Mouse (Mus musculus): ENCODE results near the gene Krt90. TPM values are rescaled to one million over a fixed set of nuclear protein-coding genes. Genes with fewer than 3 reads are reported as not detected.

Gene Krt90
- polyA plus RNA-seq (2016; fragmentation: Nextera tagmentation; extraction: Ambion mirVana), result not detected in 2 replicates

DNA sequence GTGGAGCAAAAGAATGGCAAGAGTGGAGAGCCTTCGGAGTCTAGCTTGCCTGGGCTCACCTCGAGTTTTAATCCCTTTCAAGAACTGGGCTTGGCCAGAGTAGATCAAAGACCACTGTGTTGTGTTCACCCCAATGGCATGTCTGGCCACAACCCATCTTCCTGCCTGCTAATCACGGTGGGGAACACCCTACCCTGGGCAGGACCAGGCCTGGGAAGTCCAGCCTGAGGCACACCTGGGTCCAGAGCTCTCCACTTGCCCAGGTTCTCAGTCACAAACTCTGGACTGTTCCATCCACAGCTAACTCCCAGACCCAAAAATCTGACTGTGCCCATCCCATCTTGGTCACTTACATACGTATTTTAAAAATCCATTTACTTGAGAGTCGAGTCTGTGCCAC, at the start of gene Krt90:
TSS of gene Krt90 (minus strand) at position 101 of the 400 bp plus-strand sequence.
- WGBS (ENCODE audit: insufficient replicate concordance), result 50% methylated on average over 5 of the region's 5 CpGs
- Histone ChIP-seq H3K27ac (no peak within 1 kb of the TSS), H3K9ac (no peak within 1 kb of the TSS), H3K4me1 (no peaks in the 10 kb centered on the region), H3K4me2 (no peak within 1 kb of the TSS), H3K4me3 (no peak within 1 kb of the TSS), H3K36me3 (no peaks in the 10 kb centered on the region), H3K9me3 (replicated peaks) (no peaks in the 10 kb centered on the region), H3K27me3 (replicated peaks) (peaks cover 12% of the 10 kb centered on the region; the same call in 1 of the 2 replicates)
- ATAC-seq, result no peak

DNA sequence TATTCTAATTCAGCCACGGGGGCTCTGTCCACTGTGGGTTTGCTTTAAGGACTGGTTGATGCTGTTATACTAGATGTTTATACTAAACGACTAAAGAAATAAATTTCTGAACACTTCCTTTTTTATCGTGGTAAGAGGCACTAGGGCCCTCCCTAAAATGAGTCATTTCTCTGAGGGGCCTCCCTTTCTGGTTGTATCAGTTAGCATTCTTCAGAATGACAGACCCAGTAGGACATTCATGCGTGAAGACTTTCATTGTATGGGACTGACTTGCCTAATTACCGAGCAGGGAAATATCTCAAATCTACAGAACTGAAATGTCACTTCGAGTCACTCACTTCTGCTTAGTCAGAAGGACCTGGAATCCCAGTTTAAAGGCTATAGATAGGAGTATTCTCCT, 36.4 kb upstream of the Krt90 start:
- H3K36me3 ChIP-seq, result no peaks in the 10 kb centered on the region
- no peak for ATAC-seq
- H3K4me1 ChIP-seq, result no peaks in the 10 kb centered on the region
- no peak overlapping the region for H3K4me3 ChIP-seq
- H3K9me3 ChIP-seq (replicated peaks), result no peaks in the 10 kb centered on the region
- H3K27ac ChIP-seq, result no peak overlapping the region
- no peak overlapping the region for H3K4me2 ChIP-seq
- H3K9ac ChIP-seq, result no peak overlapping the region
- no peaks in the 10 kb centered on the region for H3K27me3 ChIP-seq (replicated peaks)
- WGBS (ENCODE audit: insufficient replicate concordance), result 49% methylated on average over 6 of the region's 6 CpGs

DNA sequence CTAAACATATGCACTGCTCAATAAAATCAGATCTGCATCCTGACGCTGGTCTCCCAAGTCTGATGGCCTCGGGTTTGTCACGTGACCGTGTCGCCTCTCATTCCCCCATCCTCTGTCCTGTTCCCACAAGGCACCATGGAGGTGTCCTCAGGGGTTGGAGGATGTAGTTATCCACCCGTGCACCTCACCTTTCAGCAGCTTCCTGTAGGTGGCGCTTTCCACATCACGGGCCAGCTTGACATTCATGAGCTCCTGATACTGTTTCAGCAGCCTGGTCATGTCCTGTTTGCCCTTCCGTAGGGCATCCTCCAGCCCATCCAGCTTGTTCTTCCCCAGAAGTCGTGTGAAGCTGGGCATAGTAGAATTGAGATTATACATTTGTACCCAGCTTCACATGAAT, 25.5 kb upstream of the Krt90 start:
- no peaks in the 10 kb centered on the region for H3K9me3 ChIP-seq (replicated peaks)
- no peaks in the 10 kb centered on the region for H3K36me3 ChIP-seq
- H3K4me2 ChIP-seq, result no peak overlapping the region
- no peak overlapping the region for H3K9ac ChIP-seq
- ATAC-seq, result no peak
- no peak overlapping the region for H3K27ac ChIP-seq
- no peak overlapping the region for H3K4me3 ChIP-seq
- no peaks in the 10 kb centered on the region for H3K4me1 ChIP-seq
- no peaks in the 10 kb centered on the region for H3K27me3 ChIP-seq (replicated peaks)
- 66% methylated on average over 10 of the region's 10 CpGs for WGBS (ENCODE audit: insufficient replicate concordance)

- Histone ChIP-seq H3K36me3 (no peaks in the 10 kb centered on the region), H3K27ac (no peak overlapping the region), H3K27me3 (replicated peaks) (no peaks in the 10 kb centered on the region), H3K9ac (no peak overlapping the region), H3K4me2 (no peak overlapping the region), H3K4me3 (no peak overlapping the region), H3K9me3 (replicated peaks) (no peaks in the 10 kb centered on the region), H3K4me1 (no peaks in the 10 kb centered on the region)
- ATAC-seq, result no peak
- WGBS (ENCODE audit: insufficient replicate concordance), result 28% methylated on average over 2 of the region's 2 CpGs
Measured at GRCm38 (mm10) chr15:101584456-101584855, 21.7 kb upstream of the Krt90 start.

- H3K4me3 ChIP-seq, result no peak overlapping the region
- WGBS (ENCODE audit: insufficient replicate concordance), result 55% methylated on average over 8 of the region's 8 CpGs
- H3K9me3 ChIP-seq (replicated peaks), result no peaks in the 10 kb centered on the region
- no peak overlapping the region for H3K9ac ChIP-seq
- H3K36me3 ChIP-seq, result no peaks in the 10 kb centered on the region
- ATAC-seq, result no peak
- no peaks in the 10 kb centered on the region for H3K4me1 ChIP-seq
- no peak overlapping the region for H3K27ac ChIP-seq
- no peak overlapping the region for H3K4me2 ChIP-seq
- H3K27me3 ChIP-seq (replicated peaks), result no peaks in the 10 kb centered on the region
Measured at GRCm38 (mm10) chr15:101583211-101583965, 20.6 kb upstream of the Krt90 start.

DNA sequence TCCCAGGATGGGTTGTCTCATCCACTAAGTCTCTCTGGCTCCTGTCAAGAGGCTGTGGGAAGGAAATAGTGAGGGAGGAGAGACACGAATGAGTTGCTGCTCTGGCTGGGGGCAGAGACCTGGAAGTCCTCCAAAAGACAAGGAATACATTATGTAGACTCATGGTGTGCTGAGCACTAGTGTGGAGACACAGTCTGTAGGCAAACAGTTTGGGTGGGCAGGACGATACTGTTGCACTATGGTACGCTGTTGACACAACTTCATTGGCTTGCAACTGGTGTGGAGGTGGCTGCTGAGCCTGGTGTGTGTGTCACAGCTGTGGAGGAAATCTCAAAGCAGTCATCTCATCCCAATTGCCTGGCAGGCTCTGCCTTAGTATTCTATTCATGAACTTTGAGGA, 19.0 kb upstream of the Krt90 start:
- Histone ChIP-seq H3K36me3 (no peaks in the 10 kb centered on the region), H3K27me3 (replicated peaks) (no peaks in the 10 kb centered on the region), H3K4me2 (no peak overlapping the region), H3K27ac (no peak overlapping the region), H3K4me1 (no peaks in the 10 kb centered on the region), H3K4me3 (no peak overlapping the region), H3K9me3 (replicated peaks) (no peaks in the 10 kb centered on the region), H3K9ac (no peak overlapping the region)
- WGBS (ENCODE audit: insufficient replicate concordance), result 56% methylated on average over 3 of the region's 3 CpGs
- no peak for ATAC-seq

GRCm38 (mm10) chr15:101575506-101575905, 12.8 kb upstream of the Krt90 start:
- H3K27ac ChIP-seq, result no peak overlapping the region
- ATAC-seq, result no peak
- 56% methylated on average over 5 of the region's 5 CpGs for WGBS (ENCODE audit: insufficient replicate concordance)
- H3K9ac ChIP-seq, result no peak overlapping the region
- H3K4me1 ChIP-seq, result no peaks in the 10 kb centered on the region
- H3K36me3 ChIP-seq, result no peaks in the 10 kb centered on the region
- H3K4me3 ChIP-seq, result no peak overlapping the region
- H3K4me2 ChIP-seq, result no peak overlapping the region
- no peaks in the 10 kb centered on the region for H3K9me3 ChIP-seq (replicated peaks)
- peaks cover 14% of the 10 kb centered on the region; the same call in 1 of the 2 replicates for H3K27me3 ChIP-seq (replicated peaks)

DNA sequence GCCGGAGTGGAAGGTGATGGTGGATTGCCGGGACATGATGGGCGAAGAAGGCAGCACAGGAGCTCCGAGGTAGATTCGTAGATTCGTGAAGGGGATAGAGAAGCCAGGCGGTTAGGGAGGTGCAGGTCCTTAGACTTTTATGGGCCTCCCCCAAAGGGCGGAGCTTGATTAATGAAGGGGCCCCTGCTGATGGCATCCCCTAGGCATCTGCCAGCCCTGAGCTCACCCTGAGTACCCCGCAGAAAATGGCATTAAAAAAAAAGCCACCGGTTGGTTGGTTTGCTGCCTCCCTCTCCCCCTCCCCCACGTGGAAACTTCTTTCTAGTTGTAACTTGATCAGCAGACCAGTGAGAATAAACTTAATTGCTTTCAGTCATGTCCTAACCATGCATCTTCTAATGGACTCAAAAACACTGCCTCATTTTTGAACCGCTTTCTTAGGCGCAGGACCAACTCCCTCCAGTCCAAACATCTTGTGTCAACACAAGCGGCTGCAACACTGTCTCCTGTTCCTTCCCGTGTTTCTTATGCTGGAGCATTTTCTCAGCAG, 11.1 kb upstream of the Krt90 start, which contains the start of gene Krt75:
TSS of gene Krt75 (minus strand) at position 109 of the 550 bp plus-strand sequence.
- Histone ChIP-seq H3K4me2 (no peak within 1 kb of the TSS), H3K4me1 (no peaks in the 10 kb centered on the region), H3K9me3 (replicated peaks) (no peaks in the 10 kb centered on the region), H3K27me3 (replicated peaks) (peaks cover 14% of the 10 kb centered on the region; the same call in 1 of the 2 replicates), H3K27ac (no peak within 1 kb of the TSS), H3K9ac (no peak within 1 kb of the TSS), H3K36me3 (no peaks in the 10 kb centered on the region), H3K4me3 (no peak within 1 kb of the TSS)
- WGBS (ENCODE audit: insufficient replicate concordance), result 49% methylated on average over 15 of the region's 15 CpGs
- no peak for ATAC-seq

GRCm38 (mm10) chr15:101567780-101568179, 5.0 kb upstream of the Krt90 start:
- H3K9ac ChIP-seq, result no peak overlapping the region
- H3K36me3 ChIP-seq, result no peaks in the 10 kb centered on the region
- peaks cover 15% of the 10 kb centered on the region; the same call in 1 of the 2 replicates for H3K27me3 ChIP-seq (replicated peaks)
- no peak overlapping the region for H3K4me3 ChIP-seq
- no peak for ATAC-seq
- no peak overlapping the region for H3K27ac ChIP-seq
- H3K9me3 ChIP-seq (replicated peaks), result no peaks in the 10 kb centered on the region
- H3K4me1 ChIP-seq, result no peaks in the 10 kb centered on the region
- no peak overlapping the region for H3K4me2 ChIP-seq
- WGBS (ENCODE audit: insufficient replicate concordance), result 30% methylated on average over 7 of the region's 7 CpGs

GRCm38 (mm10) chr15:101558034-101558646, 4.6 kb downstream of the Krt90 start:
- Histone ChIP-seq H3K36me3 (no peaks in the 10 kb centered on the region), H3K4me1 (no peaks in the 10 kb centered on the region), H3K4me3 (no peak overlapping the region), H3K4me2 (no peak overlapping the region), H3K27ac (no peak overlapping the region), H3K9ac (no peak overlapping the region), H3K27me3 (replicated peaks) (peaks cover 23% of the 10 kb centered on the region), H3K9me3 (replicated peaks) (no peaks in the 10 kb centered on the region)
- WGBS (ENCODE audit: insufficient replicate concordance), result 15% methylated on average over 7 of the region's 7 CpGs
- ATAC-seq, result no peak

GRCm38 (mm10) chr15:101553169-101553568, 9.6 kb downstream of the Krt90 start:
- Histone ChIP-seq H3K4me3 (no peak overlapping the region), H3K27ac (no peak overlapping the region), H3K9ac (no peak overlapping the region), H3K36me3 (no peaks in the 10 kb centered on the region), H3K4me1 (no peaks in the 10 kb centered on the region), H3K27me3 (replicated peaks) (peaks cover 54% of the 10 kb centered on the region), H3K9me3 (replicated peaks) (no peaks in the 10 kb centered on the region), H3K4me2 (no peak overlapping the region)
- ATAC-seq, result no peak
- WGBS (ENCODE audit: insufficient replicate concordance), result under 1% methylated on average over 11 of the region's 11 CpGs

DNA sequence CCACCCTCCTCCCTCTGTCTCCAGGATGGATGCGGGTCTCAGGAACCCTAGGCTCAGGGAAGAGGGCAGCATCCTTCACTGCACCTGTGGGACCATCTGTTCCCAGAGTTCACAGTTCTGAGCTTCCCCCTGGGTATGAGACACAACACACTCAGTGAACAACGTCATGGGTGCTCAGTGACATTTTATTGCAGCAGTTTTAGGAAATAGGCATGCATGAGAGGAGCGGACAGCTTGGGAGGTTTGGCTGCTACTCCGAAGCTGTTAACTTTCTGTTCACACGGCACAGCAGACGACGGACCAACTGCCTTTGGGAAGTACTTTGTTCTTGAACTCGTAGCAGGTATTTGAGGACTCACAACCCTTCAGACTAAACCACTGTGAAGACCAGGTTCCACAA, 10.6 kb downstream of the Krt90 start:
- 66% methylated on average over 8 of the region's 8 CpGs for WGBS (ENCODE audit: insufficient replicate concordance)
- H3K9me3 ChIP-seq (replicated peaks), result no peaks in the 10 kb centered on the region
- H3K36me3 ChIP-seq, result no peaks in the 10 kb centered on the region
- H3K27ac ChIP-seq, result no peak overlapping the region
- no peak overlapping the region for H3K4me2 ChIP-seq
- peaks cover 54% of the 10 kb centered on the region for H3K27me3 ChIP-seq (replicated peaks)
- no peak overlapping the region for H3K9ac ChIP-seq
- H3K4me3 ChIP-seq, result no peak overlapping the region
- H3K4me1 ChIP-seq, result no peaks in the 10 kb centered on the region
- no peak for ATAC-seq
